Mouse (Mus musculus): ENCODE results near the gene Tmed6. TPM values are rescaled to one million over a fixed set of nuclear protein-coding genes. Genes with fewer than 3 reads are reported as not detected.

Gene Tmed6
- polyA plus RNA-seq (2012; rRNA removed), result 0.20 TPM in 2 replicates

DNA sequence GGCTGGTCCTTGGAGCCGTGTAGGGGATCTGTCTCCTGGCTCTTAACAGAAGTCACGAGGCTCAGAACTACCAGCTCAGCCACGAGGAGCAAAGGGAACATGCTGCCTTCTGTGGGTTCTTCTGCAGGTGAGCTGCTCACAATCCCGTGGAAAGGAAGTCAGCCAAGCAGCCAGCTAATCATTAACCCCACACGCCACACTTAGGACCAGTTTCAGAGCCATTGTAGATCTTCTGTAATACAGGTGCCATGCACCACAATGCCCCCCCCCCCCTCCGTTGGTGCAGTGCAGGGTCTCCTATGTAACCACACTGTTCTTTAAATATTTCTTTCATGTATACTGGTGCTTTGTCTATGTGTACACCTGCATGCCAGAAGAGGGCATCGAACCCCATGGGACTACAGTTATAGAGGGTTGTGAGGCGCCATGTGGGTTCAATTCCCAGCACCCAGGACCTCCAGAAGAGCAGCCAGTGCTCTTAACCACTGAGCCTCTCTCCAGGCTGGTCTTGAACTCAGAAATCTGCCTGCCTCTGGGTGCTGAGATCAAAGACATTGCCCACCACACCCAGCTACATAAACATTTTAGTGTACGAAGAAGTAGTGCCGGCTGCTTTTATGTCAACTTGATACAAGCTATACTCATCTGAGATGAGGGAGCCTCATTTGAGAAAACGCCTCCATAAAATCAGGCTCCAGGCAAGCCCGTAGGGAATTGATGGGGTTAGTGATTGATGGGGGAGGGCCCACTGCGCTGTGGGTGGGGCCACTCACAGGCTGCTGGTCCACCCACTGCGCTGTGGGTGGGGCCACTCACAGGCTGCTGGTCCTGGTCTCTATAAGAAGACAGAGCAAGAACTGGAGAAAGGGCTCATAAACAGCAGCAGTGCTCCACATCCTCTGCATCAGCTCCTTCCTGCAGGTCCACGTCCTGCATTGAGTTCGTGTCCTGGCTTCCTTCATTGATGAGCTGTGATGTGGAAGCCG is at the start of gene Tmed6:
Tmed6 (minus strand) TSS at position 134 of the 986 bp plus-strand sequence.
- TF ChIP-seq CTCF (IDR thresholded peaks at IDR 0.05; ENCODE audit: borderline replicate concordance, control insufficient read depth, extremely low read depth, insufficient read depth, low read length, poor library complexity), result no peak
- Histone ChIP-seq H3K36me3 (ENCODE audit: control insufficient read depth, insufficient read depth, low read length) (peaks cover 12% of the 10 kb centered on the region; the same call in 1 of the 2 replicates), H3K4me1 (replicated peaks; ENCODE audit: control insufficient read depth, insufficient read depth, low read length) (peaks cover 9% of the 10 kb centered on the region), H3K27me3 (ENCODE audit: control insufficient read depth, insufficient read depth, low read length) (no peaks in the 10 kb centered on the region), H3K4me3 (ENCODE audit: control insufficient read depth, insufficient read depth, low read length) (no peak within 1 kb of the TSS), H3K27ac (ENCODE audit: control insufficient read depth, insufficient read depth, low read length) (no peak within 1 kb of the TSS)
- no peak for DNase-seq
- 45% methylated on average over 17 of the region's 17 CpGs for WGBS

DNA sequence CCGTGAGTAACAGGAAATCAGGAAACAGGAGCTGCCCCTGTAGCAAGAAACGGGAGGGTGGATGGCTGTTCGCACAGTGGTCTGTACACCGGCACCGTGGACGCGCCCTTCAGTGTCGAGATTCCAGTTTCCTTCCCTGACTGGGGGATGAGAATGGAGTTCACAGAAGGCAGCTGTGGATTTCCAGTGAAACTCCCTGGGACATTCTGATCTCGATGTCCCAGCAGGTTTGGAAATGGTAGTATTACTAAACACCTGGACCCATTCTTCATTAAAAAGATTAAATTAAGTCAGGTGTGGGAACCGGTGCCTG is 49.5 kb upstream of the Tmed6 start:
- Histone ChIP-seq H3K36me3 (ENCODE audit: control insufficient read depth, insufficient read depth, low read length) (no peaks in the 10 kb centered on the region), H3K4me3 (ENCODE audit: control insufficient read depth, insufficient read depth, low read length) (no peak overlapping the region), H3K27me3 (ENCODE audit: control insufficient read depth, insufficient read depth, low read length) (no peaks in the 10 kb centered on the region), H3K27ac (ENCODE audit: control insufficient read depth, insufficient read depth, low read length) (no peak overlapping the region), H3K4me1 (replicated peaks; ENCODE audit: control insufficient read depth, insufficient read depth, low read length) (peaks cover 24% of the 10 kb centered on the region)
- 74% methylated on average over 10 of the region's 10 CpGs for WGBS
- TF ChIP-seq CTCF (IDR thresholded peaks at IDR 0.05; ENCODE audit: borderline replicate concordance, control insufficient read depth, extremely low read depth, insufficient read depth, low read length, poor library complexity) (no peak), POLR2A (IDR thresholded peaks at IDR 0.05; ENCODE audit: control insufficient read depth, extremely low read depth, insufficient read depth, low read length, poor library complexity) (no peak)
- DNase-seq, result no peak

GRCm38 (mm10) chr8:107114150-107115007 is 48.9 kb upstream of the Tmed6 start:
- DNase-seq, result no peak
- Histone ChIP-seq H3K27ac (ENCODE audit: control insufficient read depth, insufficient read depth, low read length) (no peak overlapping the region), H3K27me3 (ENCODE audit: control insufficient read depth, insufficient read depth, low read length) (no peaks in the 10 kb centered on the region), H3K4me3 (ENCODE audit: control insufficient read depth, insufficient read depth, low read length) (no peak overlapping the region), H3K36me3 (ENCODE audit: control insufficient read depth, insufficient read depth, low read length) (no peaks in the 10 kb centered on the region), H3K4me1 (replicated peaks; ENCODE audit: control insufficient read depth, insufficient read depth, low read length) (peaks cover 22% of the 10 kb centered on the region)
- no peak for TF ChIP-seq POLR2A (IDR thresholded peaks at IDR 0.05; ENCODE audit: control insufficient read depth, extremely low read depth, insufficient read depth, low read length, poor library complexity)
- no peak for TF ChIP-seq CTCF (IDR thresholded peaks at IDR 0.05; ENCODE audit: borderline replicate concordance, control insufficient read depth, extremely low read depth, insufficient read depth, low read length, poor library complexity)
- WGBS, result 23% methylated on average over 19 of the region's 19 CpGs

DNA sequence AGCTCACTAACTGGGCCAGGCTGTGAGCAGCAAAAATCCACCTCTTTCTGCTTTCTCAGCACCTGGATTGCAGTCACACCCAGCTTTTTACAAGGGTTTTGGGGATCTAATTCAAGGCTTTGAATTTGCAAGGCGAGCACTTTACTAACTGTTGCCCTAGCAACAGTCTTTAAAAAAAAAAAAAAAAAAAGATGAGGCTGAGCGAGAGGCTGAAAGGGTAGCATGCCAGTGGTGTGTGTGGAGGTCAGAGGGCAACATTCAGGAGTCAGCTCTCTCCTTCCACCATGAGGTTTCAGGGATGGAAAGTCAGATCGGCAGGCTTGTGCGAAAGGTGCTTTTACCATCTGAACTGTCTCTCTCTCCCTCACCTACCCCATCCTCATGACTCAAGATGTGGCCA is 47.8 kb upstream of the Tmed6 start:
- Histone ChIP-seq H3K4me3 (ENCODE audit: control insufficient read depth, insufficient read depth, low read length) (no peak overlapping the region), H3K4me1 (replicated peaks; ENCODE audit: control insufficient read depth, insufficient read depth, low read length) (peaks cover 12% of the 10 kb centered on the region), H3K36me3 (ENCODE audit: control insufficient read depth, insufficient read depth, low read length) (no peaks in the 10 kb centered on the region), H3K27me3 (ENCODE audit: control insufficient read depth, insufficient read depth, low read length) (no peaks in the 10 kb centered on the region), H3K27ac (ENCODE audit: control insufficient read depth, insufficient read depth, low read length) (no peak overlapping the region)
- 92% methylated on average over 4 of the region's 4 CpGs for WGBS
- no peak for DNase-seq
- TF ChIP-seq CTCF (IDR thresholded peaks at IDR 0.05; ENCODE audit: borderline replicate concordance, control insufficient read depth, extremely low read depth, insufficient read depth, low read length, poor library complexity), result no peak
- TF ChIP-seq POLR2A (IDR thresholded peaks at IDR 0.05; ENCODE audit: control insufficient read depth, extremely low read depth, insufficient read depth, low read length, poor library complexity), result no peak

GRCm38 (mm10) chr8:107111340-107112105 is 46.1 kb upstream of the Tmed6 start:
- TF ChIP-seq POLR2A (IDR thresholded peaks at IDR 0.05; ENCODE audit: control insufficient read depth, extremely low read depth, insufficient read depth, low read length, poor library complexity) (no peak), CTCF (IDR thresholded peaks at IDR 0.05; ENCODE audit: borderline replicate concordance, control insufficient read depth, extremely low read depth, insufficient read depth, low read length, poor library complexity) (no peak)
- no peak for DNase-seq
- WGBS, result 83% methylated on average over 10 of the region's 11 CpGs
- Histone ChIP-seq H3K36me3 (ENCODE audit: control insufficient read depth, insufficient read depth, low read length) (no peaks in the 10 kb centered on the region), H3K27me3 (ENCODE audit: control insufficient read depth, insufficient read depth, low read length) (no peaks in the 10 kb centered on the region), H3K27ac (ENCODE audit: control insufficient read depth, insufficient read depth, low read length) (no peak overlapping the region), H3K4me3 (ENCODE audit: control insufficient read depth, insufficient read depth, low read length) (no peak overlapping the region), H3K4me1 (replicated peaks; ENCODE audit: control insufficient read depth, insufficient read depth, low read length) (peaks cover 8% of the 10 kb centered on the region)

Data from thymus, adult 2 months (tissue).